Mouse (Mus musculus) limb, embryonic 12.5 days (tissue): ENCODE measurements around the gene Smad3. TPM values are rescaled to one million over a fixed set of nuclear protein-coding genes. Genes with fewer than 3 reads are reported as not detected.

Experiments used
- ATAC-seq: fragments of 200-750 bp; cut with Nextera tagmentation; 2 replicates; pipeline ENCODE4 v1.8.0; 2017; ENCODE audit warnings: low read depth, moderate TSS enrichment; ENCODE audit not compliant: insufficient number of reproducible peaks, insufficient read depth, low FRiP score, low TSS enrichment
- H3K27ac ChIP-seq: fragments of 300-500 bp; sonication (generic); 2 replicates; pipeline ENCODE4 v1.5.1; 2016; ENCODE audit warnings: mild to moderate bottlenecking, moderate library complexity
- H3K27me3 ChIP-seq: fragments of 300-500 bp; sonication (generic); 2 replicates; pipeline ENCODE4 v1.6.1; 2016; ENCODE audit warnings: mild to moderate bottlenecking, moderate library complexity
- H3K36me3 ChIP-seq: fragments of 300-500 bp; sonication (generic); 2 replicates; pipeline ENCODE4 v1.6.1; 2016; ENCODE audit warnings: mild to moderate bottlenecking, moderate library complexity
- H3K4me1 ChIP-seq: fragments of 300-500 bp; sonication (generic); replicated peaks from 2 replicates; pipeline ENCODE4 v1.6.1; 2016
- H3K4me2 ChIP-seq: fragments of 300-500 bp; sonication (generic); 2 replicates; pipeline ENCODE4 v1.6.1; 2016; ENCODE audit warnings: mild to moderate bottlenecking, moderate library complexity
- H3K4me3 ChIP-seq: fragments of 300-500 bp; sonication (generic); replicated peaks from 2 replicates; pipeline ENCODE4 v1.5.1; 2016; ENCODE audit warnings: mild to moderate bottlenecking
- H3K9ac ChIP-seq: fragments of 300-500 bp; sonication (generic); replicated peaks from 2 replicates; pipeline ENCODE4 v1.6.1; 2016; ENCODE audit warnings: mild to moderate bottlenecking, moderate library complexity
- H3K9me3 ChIP-seq: fragments of 300-500 bp; sonication (generic); 2 replicates; pipeline ENCODE4 v1.6.1; 2016; ENCODE audit warnings: mild to moderate bottlenecking, moderate library complexity
- WGBS: fragments of 180-500 bp; shearing (Covaris S2); methylation state at CpG from one replicate; pipeline ENCODE4 v1.1.7; 2016; 5-methylcytosine and 5-hydroxymethylcytosine counted together
- polyA plus RNA-seq: library from polyadenylated mRNA; unstranded; fragments of >200 nt; fragmentation: Nextera tagmentation; extraction: Ambion mirVana; gene quantifications from 2 replicates; pipeline ENCODE4 v1.2.1, GENCODE M21; 2016

The Smad3 gene
- polyA plus RNA-seq, 1 experiment from 2014 or later: 39.9 TPM

DNA sequence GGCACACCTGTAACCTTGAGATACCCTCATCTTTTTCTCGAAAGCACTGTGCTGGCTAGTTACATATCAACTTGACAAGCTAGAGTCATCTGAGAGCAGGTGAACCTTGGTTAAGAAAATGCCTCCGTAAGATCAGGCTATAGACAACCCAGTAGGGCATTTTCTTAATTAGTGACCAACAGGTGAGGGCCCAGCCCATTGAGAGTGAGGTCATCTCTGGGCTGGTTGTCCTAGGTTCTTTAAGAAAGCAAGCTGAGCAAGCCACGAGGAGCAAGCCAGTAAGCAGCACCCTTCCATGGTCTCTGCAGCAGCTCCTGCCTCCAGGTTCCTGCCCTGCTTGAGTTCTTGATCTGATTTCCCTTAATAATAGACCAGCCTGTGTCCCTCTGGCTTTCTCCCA lies 97.1 kb downstream of the Smad3 start:
- Histone ChIP-seq H3K9me3 (no peaks in the 10 kb centered on the region), H3K4me3 (no peak overlapping the region), H3K27me3 (no peaks in the 10 kb centered on the region), H3K4me1 (peaks cover 49% of the 10 kb centered on the region), H3K4me2 (no peak overlapping the region), H3K36me3 (peaks cover 80% of the 10 kb centered on the region), H3K9ac (no peak overlapping the region), H3K27ac (no peak overlapping the region)
- 88% methylated on average over 3 of the region's 3 CpGs for WGBS
- no peak for ATAC-seq

DNA sequence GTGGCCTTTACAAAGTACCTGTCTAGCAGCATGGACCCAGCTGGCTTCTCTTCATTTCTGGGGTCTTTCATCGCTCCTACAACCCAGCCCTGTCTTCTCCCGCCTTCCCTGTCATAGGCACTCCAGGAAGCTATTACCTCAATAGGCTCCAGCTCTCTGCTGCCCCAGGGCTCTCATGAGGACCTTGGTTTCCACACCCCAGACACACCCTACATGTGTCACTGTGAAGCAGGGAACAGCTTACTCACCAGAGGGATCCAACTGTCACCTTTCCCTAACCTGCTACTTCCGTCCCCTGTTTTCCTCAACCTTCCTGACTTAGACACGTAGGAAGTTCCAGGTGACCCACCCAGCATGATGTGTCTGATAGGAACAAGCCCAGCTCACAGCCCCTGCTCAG lies 97.7 kb downstream of the Smad3 start:
- Histone ChIP-seq H3K36me3 (peaks cover 83% of the 10 kb centered on the region), H3K9me3 (no peaks in the 10 kb centered on the region), H3K9ac (no peak overlapping the region), H3K4me1 (peaks cover 48% of the 10 kb centered on the region), H3K27ac (no peak overlapping the region), H3K27me3 (no peaks in the 10 kb centered on the region), H3K4me3 (no peak overlapping the region), H3K4me2 (no peak overlapping the region)
- no peak for ATAC-seq
- 95% methylated on average over 4 of the region's 4 CpGs for WGBS

DNA sequence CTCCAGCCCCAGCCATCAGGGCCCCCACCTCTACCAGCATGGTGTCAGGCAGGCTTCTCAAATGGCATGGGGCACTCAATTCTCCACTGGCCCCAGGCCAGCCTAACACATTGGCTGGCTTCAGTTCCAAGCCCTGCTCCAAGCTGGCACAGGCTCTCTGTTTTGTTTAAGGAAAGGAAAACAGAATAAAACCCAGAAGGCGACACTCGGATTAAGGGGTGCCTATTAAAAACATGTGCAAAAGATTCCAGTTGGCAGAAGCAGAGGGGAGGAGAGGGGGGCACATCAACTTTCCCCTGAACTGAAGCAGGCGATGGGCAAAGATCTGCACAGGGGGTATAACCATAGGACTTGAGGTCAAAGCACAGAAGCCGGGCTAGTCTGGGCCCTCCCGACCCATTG lies 98.8 kb downstream of the Smad3 start:
- peak overlapping the region; percentile 64; the same call in 1 of the 2 replicates for H3K27ac ChIP-seq
- H3K4me2 ChIP-seq: no peak overlapping the region
- H3K9ac ChIP-seq: no peak overlapping the region
- H3K4me3 ChIP-seq: no peak overlapping the region
- H3K9me3 ChIP-seq: no peaks in the 10 kb centered on the region
- H3K36me3 ChIP-seq: peaks cover 88% of the 10 kb centered on the region
- H3K27me3 ChIP-seq: no peaks in the 10 kb centered on the region
- ATAC-seq: no peak
- 60% methylated on average over 5 of the region's 5 CpGs for WGBS
- H3K4me1 ChIP-seq: peaks cover 39% of the 10 kb centered on the region

DNA sequence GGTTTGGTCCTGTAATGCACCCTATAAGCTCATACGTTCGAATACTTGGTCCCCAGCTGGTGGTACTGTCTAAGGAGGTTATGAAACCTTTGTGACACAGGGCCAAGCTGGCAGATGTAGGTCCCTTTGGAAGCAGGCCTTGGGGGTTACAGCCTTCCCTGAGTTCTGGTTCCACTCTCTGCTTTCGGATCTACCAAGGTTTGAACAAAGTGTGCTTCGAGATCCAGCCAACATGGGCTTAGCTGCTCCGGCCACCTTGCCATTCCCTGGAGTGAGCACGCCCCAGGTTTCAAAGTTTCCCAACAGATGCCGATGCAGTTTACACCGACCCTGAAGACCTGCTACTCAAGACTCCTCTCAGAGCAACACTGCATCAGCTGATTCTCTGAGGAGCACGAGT lies 99.4 kb downstream of the Smad3 start:
- Histone ChIP-seq H3K4me1 (peaks cover 34% of the 10 kb centered on the region), H3K27ac (0 out of 2 replicates have a peak overlapping the region, but pooled peaks have one; percentile 64), H3K4me3 (no peak overlapping the region), H3K27me3 (no peaks in the 10 kb centered on the region), H3K36me3 (peaks cover 91% of the 10 kb centered on the region), H3K4me2 (no peak overlapping the region), H3K9ac (no peak overlapping the region), H3K9me3 (no peaks in the 10 kb centered on the region)
- no peak for ATAC-seq
- 87% methylated on average over 9 of the region's 9 CpGs for WGBS

DNA sequence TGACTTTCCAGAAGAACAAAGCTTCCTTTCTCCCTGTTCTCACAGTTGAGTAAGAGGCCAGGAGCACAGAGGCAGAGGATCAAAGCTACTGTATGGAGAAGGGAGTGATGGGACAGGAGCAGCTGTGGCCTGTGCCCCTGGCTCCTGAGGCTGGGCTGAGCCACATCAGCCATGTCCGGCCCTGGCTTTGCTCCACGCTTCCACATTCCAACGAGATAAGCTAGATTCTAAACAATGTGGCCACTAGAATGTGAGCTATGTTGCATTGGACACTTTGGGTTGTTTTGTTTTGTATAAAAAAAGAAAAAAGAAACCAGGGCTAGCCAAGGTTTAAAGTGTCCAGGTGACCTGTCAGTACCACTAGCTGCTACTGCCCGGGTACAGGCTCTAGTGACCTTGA lies 100.6 kb downstream of the Smad3 start:
- Histone ChIP-seq H3K27me3 (no peaks in the 10 kb centered on the region), H3K4me2 (no peak overlapping the region), H3K27ac (0 out of 2 replicates have a peak overlapping the region, but pooled peaks have one; percentile 1), H3K36me3 (peaks cover 91% of the 10 kb centered on the region), H3K9me3 (no peaks in the 10 kb centered on the region), H3K9ac (no peak overlapping the region), H3K4me1 (peaks cover 34% of the 10 kb centered on the region), H3K4me3 (no peak overlapping the region)
- WGBS: 83% methylated on average over 4 of the region's 4 CpGs
- no peak for ATAC-seq

DNA sequence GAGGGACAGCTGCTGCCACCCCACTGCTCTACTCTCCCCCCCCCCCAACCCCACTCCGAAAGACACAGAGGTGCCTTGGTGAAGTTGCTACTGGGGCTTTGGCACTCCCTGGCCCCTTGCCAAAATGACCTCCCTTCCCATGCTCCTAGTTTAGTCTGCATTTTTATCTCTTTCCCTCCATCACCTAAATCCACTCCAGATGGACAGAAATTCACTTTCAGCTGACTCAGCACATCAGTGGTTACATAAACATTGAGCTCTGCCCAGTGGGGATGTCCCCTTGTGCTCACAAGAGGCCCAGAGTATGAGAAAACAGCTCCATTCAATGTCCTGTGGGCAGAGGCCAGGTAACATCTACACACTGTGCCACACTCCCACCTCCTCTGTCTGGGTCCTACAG lies 102.7 kb downstream of the Smad3 start:
- 56% methylated on average over 1 of the region's 1 CpGs for WGBS
- Histone ChIP-seq H3K4me3 (no peak overlapping the region), H3K9ac (no peak overlapping the region), H3K27ac (no peak overlapping the region), H3K4me1 (peaks cover 52% of the 10 kb centered on the region), H3K4me2 (no peak overlapping the region), H3K9me3 (no peaks in the 10 kb centered on the region), H3K36me3 (peaks cover 91% of the 10 kb centered on the region), H3K27me3 (no peaks in the 10 kb centered on the region)
- no peak for ATAC-seq

DNA sequence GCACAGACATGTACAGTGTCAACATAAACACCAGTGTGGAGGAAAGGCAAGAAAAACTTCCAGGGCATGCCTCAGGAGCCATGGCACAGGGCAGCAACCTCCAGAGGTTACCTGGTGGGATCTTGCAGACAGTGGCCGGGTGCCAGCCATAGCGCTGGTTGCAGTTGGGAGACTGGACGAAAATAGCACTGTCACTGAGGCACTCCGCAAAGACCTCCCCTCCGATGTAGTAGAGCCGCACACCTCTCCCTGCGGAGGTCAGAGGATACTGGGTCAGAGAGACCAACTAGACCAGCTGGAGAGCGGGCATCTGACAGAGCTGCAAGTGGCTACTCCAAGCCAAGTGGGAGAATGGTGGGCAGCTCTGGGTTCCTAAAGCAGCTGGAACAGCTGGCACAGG lies 103.2 kb downstream of the Smad3 start:
- no peak overlapping the region for H3K9ac ChIP-seq
- no peaks in the 10 kb centered on the region for H3K9me3 ChIP-seq
- H3K27me3 ChIP-seq: no peaks in the 10 kb centered on the region
- peaks cover 91% of the 10 kb centered on the region for H3K36me3 ChIP-seq
- no peak for ATAC-seq
- no peak overlapping the region for H3K4me2 ChIP-seq
- H3K4me1 ChIP-seq: peaks cover 47% of the 10 kb centered on the region
- 95% methylated on average over 8 of the region's 8 CpGs for WGBS
- H3K27ac ChIP-seq: no peak overlapping the region
- H3K4me3 ChIP-seq: no peak overlapping the region

DNA sequence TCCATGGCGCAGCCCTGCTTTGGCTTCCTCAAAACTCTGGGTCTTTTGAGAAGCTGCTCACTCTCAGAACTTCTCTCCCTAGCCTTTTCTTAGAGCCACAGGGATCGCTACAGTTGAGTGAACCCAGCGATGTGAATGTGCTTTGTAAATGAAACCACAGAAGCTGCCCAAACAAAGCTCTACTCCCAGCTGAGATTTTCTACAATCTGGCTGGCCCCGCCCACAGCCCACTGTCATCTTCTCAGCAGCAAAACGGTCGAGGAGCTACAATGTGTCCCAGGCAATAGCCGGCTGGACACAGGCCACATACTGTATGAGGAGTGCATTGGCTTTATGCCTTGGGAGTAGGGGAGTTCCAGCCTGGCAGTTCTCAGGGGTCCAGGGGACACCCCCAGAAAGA lies 104.1 kb downstream of the Smad3 start:
- 74% methylated on average over 7 of the region's 7 CpGs for WGBS
- Histone ChIP-seq H3K4me1 (peaks cover 38% of the 10 kb centered on the region), H3K9ac (no peak overlapping the region), H3K9me3 (no peaks in the 10 kb centered on the region), H3K4me3 (no peak overlapping the region), H3K27ac (no peak overlapping the region), H3K36me3 (peaks cover 97% of the 10 kb centered on the region), H3K27me3 (no peaks in the 10 kb centered on the region), H3K4me2 (no peak overlapping the region)
- ATAC-seq: no peak

DNA sequence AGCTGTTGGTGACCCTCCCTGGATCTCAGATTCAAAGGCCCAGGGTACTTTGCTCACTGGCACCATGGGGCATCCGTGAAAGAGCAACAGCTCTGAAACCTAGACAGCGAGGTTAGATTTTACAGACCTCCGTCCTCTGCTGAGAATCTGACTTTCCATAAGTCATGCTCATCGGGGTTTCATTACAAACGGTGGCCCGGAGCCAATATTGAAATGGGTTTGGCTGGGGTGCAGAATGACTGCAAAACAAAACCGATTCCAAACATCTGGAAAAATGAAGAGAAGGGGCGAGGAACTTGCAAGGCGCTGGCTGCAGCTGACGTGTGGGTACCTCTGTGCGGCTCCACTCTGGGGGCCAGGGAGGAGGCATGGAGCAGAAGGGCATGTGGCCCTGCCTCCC lies 106.2 kb downstream of the Smad3 start:
- H3K27ac ChIP-seq: peak overlapping the region; percentile 76
- ATAC-seq: no peak
- no peaks in the 10 kb centered on the region for H3K27me3 ChIP-seq
- H3K4me3 ChIP-seq: no peak overlapping the region
- H3K36me3 ChIP-seq: peaks cover 93% of the 10 kb centered on the region
- no peak overlapping the region for H3K4me2 ChIP-seq
- 0 out of 2 replicates have a peak overlapping the region, but pooled peaks have one; percentile 12 for H3K9ac ChIP-seq
- WGBS: 63% methylated on average over 11 of the region's 11 CpGs
- peaks cover 34% of the 10 kb centered on the region for H3K4me1 ChIP-seq
- no peaks in the 10 kb centered on the region for H3K9me3 ChIP-seq

DNA sequence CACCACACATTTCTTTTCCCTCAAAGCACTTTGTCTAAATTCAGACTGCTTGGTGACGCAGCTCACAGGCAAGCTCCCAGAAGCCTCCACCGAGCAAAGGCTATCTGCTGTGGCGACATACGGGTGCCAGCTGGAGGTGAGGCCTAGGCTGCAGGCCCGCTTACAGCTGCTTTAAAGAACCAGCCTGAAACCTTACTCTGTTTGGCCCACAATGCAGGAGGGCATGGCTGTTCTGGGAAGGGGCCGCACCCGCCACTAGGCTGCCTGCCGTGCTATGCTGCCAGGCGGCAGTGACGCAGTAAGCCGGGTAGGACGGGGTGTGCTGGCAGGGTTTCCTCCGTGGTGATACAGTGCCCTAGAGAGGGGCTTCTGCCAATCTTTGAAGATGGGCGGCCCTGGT lies 106.9 kb downstream of the Smad3 start:
- peaks cover 34% of the 10 kb centered on the region for H3K4me1 ChIP-seq
- no peak for ATAC-seq
- peak overlapping the region; percentile 76 for H3K27ac ChIP-seq

DNA sequence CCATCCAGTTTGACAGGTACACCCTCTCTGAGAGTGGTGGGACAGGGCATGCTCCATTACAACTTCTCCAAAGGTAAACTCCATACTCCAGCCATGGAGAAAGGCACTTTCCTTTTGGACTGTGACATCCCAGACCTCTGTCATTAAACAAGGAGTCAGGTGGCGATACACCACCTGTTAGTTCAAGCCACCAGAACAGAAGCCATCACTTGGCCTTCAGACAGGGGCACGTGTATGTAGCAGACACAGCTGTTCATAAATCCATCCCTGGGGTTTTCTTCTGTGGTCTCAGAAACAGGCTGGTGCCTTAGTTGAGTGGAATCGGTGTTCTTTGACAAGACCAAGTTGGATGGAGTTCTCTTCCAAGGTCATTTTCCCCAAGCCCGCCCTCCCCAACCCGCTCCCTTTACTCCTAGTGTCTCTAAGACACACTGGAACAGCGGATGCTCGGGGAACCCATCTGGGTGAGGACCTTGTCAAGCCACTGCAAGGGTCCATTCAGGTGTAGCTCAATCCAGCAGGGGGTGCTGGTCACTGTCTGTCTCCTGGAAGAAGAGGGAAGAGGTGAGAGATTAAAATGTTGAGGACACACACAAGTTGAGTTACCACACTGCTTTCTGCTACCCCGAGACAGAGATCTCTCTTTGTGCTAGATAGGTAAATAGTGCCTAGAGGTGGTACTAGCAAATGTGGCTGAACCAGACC lies 107.8 kb downstream of the Smad3 start:
- 88% methylated on average over 8 of the region's 8 CpGs for WGBS
- Histone ChIP-seq H3K4me1 (peaks cover 28% of the 10 kb centered on the region), H3K27me3 (no peaks in the 10 kb centered on the region), H3K4me3 (no peak overlapping the region), H3K36me3 (peaks cover 93% of the 10 kb centered on the region), H3K4me2 (no peak overlapping the region), H3K27ac (no peak overlapping the region), H3K9ac (no peak overlapping the region), H3K9me3 (no peaks in the 10 kb centered on the region)
- ATAC-seq: no peak

More for the DNA sequence above, 106.9 kb downstream of the Smad3 start:
- Histone ChIP-seq H3K9ac (0 out of 2 replicates have a peak overlapping the region, but pooled peaks have one; percentile 14), H3K36me3 (peaks cover 93% of the 10 kb centered on the region), H3K27me3 (no peaks in the 10 kb centered on the region), H3K4me3 (no peak overlapping the region), H3K9me3 (no peaks in the 10 kb centered on the region), H3K4me2 (no peak overlapping the region)
- 85% methylated on average over 14 of the region's 14 CpGs for WGBS

DNA sequence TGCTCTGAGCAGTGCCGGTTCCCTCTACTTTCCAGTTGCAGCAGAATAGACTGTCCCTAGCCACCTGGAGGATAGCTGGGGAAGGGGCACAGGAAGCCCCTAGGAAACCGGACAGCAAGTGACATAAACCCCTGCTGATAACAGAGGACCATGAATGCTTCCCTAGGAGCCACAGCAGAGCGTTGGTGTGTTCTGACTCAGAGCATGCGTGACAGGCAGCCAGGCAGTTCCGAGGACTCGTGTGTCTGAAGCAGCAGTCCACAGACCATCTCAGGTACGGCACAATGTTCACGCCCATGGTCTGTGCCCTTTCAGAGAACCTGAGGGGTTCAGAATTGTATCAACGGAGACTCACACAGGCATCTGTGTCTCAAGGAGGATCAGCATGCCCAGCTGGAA lies 109.3 kb downstream of the Smad3 start:
- H3K9me3 ChIP-seq: no peaks in the 10 kb centered on the region
- H3K36me3 ChIP-seq: peaks cover 91% of the 10 kb centered on the region
- ATAC-seq: no peak
- no peaks in the 10 kb centered on the region for H3K27me3 ChIP-seq
- no peak overlapping the region for H3K4me2 ChIP-seq
- WGBS: 84% methylated on average over 9 of the region's 9 CpGs
- no peak overlapping the region for H3K9ac ChIP-seq
- H3K4me1 ChIP-seq: peaks cover 27% of the 10 kb centered on the region
- H3K27ac ChIP-seq: no peak overlapping the region
- H3K4me3 ChIP-seq: no peak overlapping the region
